Mouse (Mus musculus) brain, adult 2 months (tissue): ENCODE measurements around the gene Pik3cb.

ENCODE experiments used
- DNase-seq: peaks from one replicate; pipeline ENCODE4 v3.0.0; 2011; ENCODE audit warnings: low read depth, low spot score

Gene Pik3cb

GRCm38 (mm10) chr9:99140063-99140882 lies at the start of gene Pik3cb:
Gene Pik3cb, minus strand, starts transcription at chr9:99140621.
- DNase-seq, result peak; percentile 97

GRCm38 (mm10) chr9:99183043-99183670 lies 42.7 kb upstream of the Pik3cb start:
- DNase-seq, result no peak

GRCm38 (mm10) chr9:99182121-99182520 lies 41.7 kb upstream of the Pik3cb start:
- DNase-seq, result no peak

- peak; percentile 13 for DNase-seq
Measured at GRCm38 (mm10) chr9:99180272-99180671, 39.9 kb upstream of the Pik3cb start.

- DNase-seq, result peak; percentile 30
Measured at GRCm38 (mm10) chr9:99178736-99179135, 38.3 kb upstream of the Pik3cb start.

- no peak for DNase-seq
Measured at GRCm38 (mm10) chr9:99175774-99176173, 35.4 kb upstream of the Pik3cb start.

- no peak for DNase-seq
Measured at GRCm38 (mm10) chr9:99172811-99173210, 32.4 kb upstream of the Pik3cb start.

GRCm38 (mm10) chr9:99171186-99171585 lies 30.8 kb upstream of the Pik3cb start:
- no peak for DNase-seq

GRCm38 (mm10) chr9:99169029-99169428 lies 28.6 kb upstream of the Pik3cb start:
- no peak for DNase-seq

- no peak for DNase-seq
Measured at GRCm38 (mm10) chr9:99166946-99167345, 26.5 kb upstream of the Pik3cb start.

- DNase-seq, result no peak
Measured at GRCm38 (mm10) chr9:99165956-99166355, 25.5 kb upstream of the Pik3cb start.

GRCm38 (mm10) chr9:99164664-99165226 lies 24.3 kb upstream of the Pik3cb start:
- DNase-seq, result no peak

GRCm38 (mm10) chr9:99164148-99164503 lies 23.7 kb upstream of the Pik3cb start:
- DNase-seq, result no peak

- DNase-seq, result peak; percentile 81
Measured at GRCm38 (mm10) chr9:99163420-99164147, 23.2 kb upstream of the Pik3cb start.

GRCm38 (mm10) chr9:99162839-99163238 lies 22.4 kb upstream of the Pik3cb start:
- DNase-seq, result no peak

- no peak for DNase-seq
Measured at GRCm38 (mm10) chr9:99160780-99161179, 20.4 kb upstream of the Pik3cb start.

GRCm38 (mm10) chr9:99159932-99160331 lies 19.5 kb upstream of the Pik3cb start:
- no peak for DNase-seq

- DNase-seq, result no peak
Measured at GRCm38 (mm10) chr9:99158708-99159107, 18.3 kb upstream of the Pik3cb start.

- no peak for DNase-seq
Measured at GRCm38 (mm10) chr9:99158203-99158632, 17.8 kb upstream of the Pik3cb start.

GRCm38 (mm10) chr9:99153655-99154054 lies 13.2 kb upstream of the Pik3cb start:
- DNase-seq, result peak; percentile 64

- DNase-seq, result peak; percentile 46
Measured at GRCm38 (mm10) chr9:99152699-99153490, 12.5 kb upstream of the Pik3cb start.
